Mouse (Mus musculus): Measurements from ENCODE around the gene Gm20388. TPM values are rescaled to one million over a fixed set of nuclear protein-coding genes. Genes with fewer than 3 reads are reported as not detected.
A peak's percentile ranks its signal among the peaks of the same experiment; 100 is the strongest.

Gm20388 gene
- total RNA-seq, 1 experiment = 27.0 TPM

DNA sequence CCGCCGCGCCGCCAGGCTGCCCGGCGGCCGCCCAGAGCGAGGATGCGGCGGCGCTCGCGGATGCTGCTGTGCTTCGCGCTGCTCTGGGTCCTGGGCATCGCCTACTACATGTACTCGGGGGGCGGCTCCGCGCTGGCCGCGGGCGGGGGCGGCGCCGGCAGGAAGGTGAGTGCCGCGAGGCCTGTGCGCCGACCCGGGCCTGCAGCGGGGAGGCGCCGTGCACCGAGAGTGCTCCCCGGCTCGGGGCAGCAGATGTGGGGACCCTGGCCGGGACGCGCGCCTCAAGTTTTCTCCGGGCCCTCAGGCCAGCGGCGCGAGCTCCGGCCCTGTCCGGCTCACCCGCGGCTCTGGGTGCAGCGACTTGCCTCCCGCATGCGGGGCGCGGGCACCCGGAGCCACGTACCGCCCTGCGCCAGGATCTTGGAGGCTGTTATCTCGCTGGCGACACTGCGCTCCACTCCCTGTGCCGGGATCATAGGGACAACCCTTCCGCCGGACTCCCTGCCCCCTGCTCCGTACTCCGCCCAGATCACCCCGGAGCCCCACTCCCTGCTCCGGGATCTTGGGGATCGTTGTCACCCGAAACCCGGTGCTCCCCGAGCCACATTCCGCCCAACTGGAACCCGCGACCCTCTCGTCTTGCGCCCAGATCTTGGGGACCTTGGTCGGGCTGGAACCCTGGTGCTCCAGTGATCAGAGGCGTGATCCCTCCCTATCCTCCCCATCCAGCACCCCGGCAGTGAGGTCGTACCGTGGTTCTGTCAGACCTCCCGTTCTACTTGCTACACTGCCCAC, 4321.0 kb downstream of the Gm20388 start:
- in situ Hi-C loops (cut with MboI; ENCODE audit: low sequenced_read_pairs in 2 of 2, unreplicated experiment in 2 of 2) = no loop called here
- H3K9me3 ChIP-seq (ENCODE audit: control insufficient read depth, insufficient read depth, low read depth, low read length) = no peaks in the 10 kb centered on the region
- H3K4me1 ChIP-seq (ENCODE audit: control insufficient read depth in 2 of 2, insufficient read depth in 2 of 2, low read length in 2 of 2, poor library complexity in 1 of 2) = peaks cover 8 to 22% of the 10 kb centered on the region in 2 experiments; a peak in 3 of 4 replicates
- H3K4me3 ChIP-seq (ENCODE audit: insufficient read depth in 1 of 2, low read depth in 1 of 2, low read length in 2 of 2, poor library complexity in 1 of 2, severe bottlenecking in 1 of 2) = peak overlapping the region; percentile 88 to 91
- H3K9ac ChIP-seq (ENCODE audit: insufficient read depth, low read depth, low read length, poor library complexity, severe bottlenecking) = peak overlapping the region; percentile 85
- H3K36me3 ChIP-seq (ENCODE audit: control insufficient read depth, insufficient read depth, low read length, poor library complexity, severe bottlenecking) = no peaks in the 10 kb centered on the region
- TF ChIP-seq HCFC1 (IDR thresholded peaks at IDR 0.05; ENCODE audit: borderline replicate concordance, insufficient read depth, low read length) = 0 out of 2 replicates have a peak, but pooled peaks have one; percentile 24
- TF ChIP-seq ZC3H11A (IDR thresholded peaks at IDR 0.05; ENCODE audit: borderline replicate concordance, low read depth, low read length) = no peak
- peak; percentile 40 for DNase-seq (ENCODE audit: low read depth, low spot score)
- no peak overlapping the region for H3K27ac ChIP-seq (ENCODE audit: insufficient read depth, low read depth, low read length, poor library complexity, severe bottlenecking)

DNA sequence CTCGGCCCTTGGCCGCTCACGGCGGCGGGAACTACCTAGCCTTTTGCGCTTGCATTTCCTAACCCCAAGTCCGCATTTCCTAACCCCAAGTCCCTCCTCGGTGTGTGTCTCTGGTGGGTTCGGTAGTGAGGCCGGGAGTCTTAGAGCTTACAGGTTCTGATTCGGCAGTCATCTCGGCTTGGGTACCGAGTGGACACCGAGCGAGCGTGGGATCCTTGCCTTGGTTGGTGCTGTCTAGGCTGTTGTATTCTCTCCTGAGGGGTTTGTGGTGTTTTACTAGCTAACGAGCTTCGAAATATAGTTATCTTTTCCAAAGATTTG, 4321.6 kb downstream of the Gm20388 start:
- H3K27ac ChIP-seq (ENCODE audit: insufficient read depth, low read depth, low read length, poor library complexity, severe bottlenecking) = no peak overlapping the region
- peak overlapping the region; percentile 85 for H3K9ac ChIP-seq (ENCODE audit: insufficient read depth, low read depth, low read length, poor library complexity, severe bottlenecking)
- no peaks in the 10 kb centered on the region for H3K9me3 ChIP-seq (ENCODE audit: control insufficient read depth, insufficient read depth, low read depth, low read length)
- H3K36me3 ChIP-seq (ENCODE audit: control insufficient read depth, insufficient read depth, low read length, poor library complexity, severe bottlenecking) = no peaks in the 10 kb centered on the region
- peaks cover 13 to 23% of the 10 kb centered on the region in 2 experiments for H3K4me1 ChIP-seq (ENCODE audit: control insufficient read depth in 2 of 2, insufficient read depth in 2 of 2, low read length in 2 of 2, poor library complexity in 1 of 2)
- H3K4me3 ChIP-seq (ENCODE audit: insufficient read depth in 1 of 2, low read depth in 1 of 2, low read length in 2 of 2, poor library complexity in 1 of 2, severe bottlenecking in 1 of 2) = peak overlapping the region; percentile 88 to 91
- in situ Hi-C loops (cut with MboI; ENCODE audit: low sequenced_read_pairs in 2 of 2, unreplicated experiment in 2 of 2) = no loop called here
- DNase-seq (ENCODE audit: low read depth, low spot score) = no peak
- TF ChIP-seq HCFC1 (IDR thresholded peaks at IDR 0.05; ENCODE audit: borderline replicate concordance, insufficient read depth, low read length) (no peak), CHD2 (IDR thresholded peaks at IDR 0.05; ENCODE audit: low read depth, low read length) (no peak), MAFK (IDR thresholded peaks at IDR 0.05; ENCODE audit: insufficient read depth, low read depth, low read length) (no peak), ZC3H11A (IDR thresholded peaks at IDR 0.05; ENCODE audit: borderline replicate concordance, low read depth, low read length) (no peak), ZNF384 (IDR thresholded peaks at IDR 0.05; ENCODE audit: low read depth, low read length) (no peak)

DNA sequence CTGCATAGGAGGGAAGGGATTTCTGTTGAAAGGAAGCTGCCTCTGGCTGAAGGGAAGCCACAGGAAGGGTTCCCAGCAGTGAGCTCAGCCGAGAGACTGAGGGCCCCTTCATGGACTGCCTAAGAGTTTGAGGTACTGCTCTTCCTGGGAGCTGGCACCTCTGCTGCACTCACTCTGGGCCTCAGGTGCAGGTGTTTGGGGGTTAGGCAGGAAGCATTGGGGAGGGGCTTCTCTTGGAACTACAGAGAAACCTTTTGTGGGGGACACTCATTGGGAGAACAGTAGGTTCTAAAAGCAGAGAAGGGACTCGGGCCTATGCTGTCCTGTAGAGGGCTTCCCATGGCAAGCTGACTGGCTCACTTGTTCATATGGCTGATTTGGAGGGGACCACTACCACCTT, 4323.9 kb downstream of the Gm20388 start:
- no peaks in the 10 kb centered on the region for H3K36me3 ChIP-seq (ENCODE audit: control insufficient read depth, insufficient read depth, low read length, poor library complexity, severe bottlenecking)
- H3K4me1 ChIP-seq (ENCODE audit: control insufficient read depth in 2 of 2, insufficient read depth in 2 of 2, low read length in 2 of 2, poor library complexity in 1 of 2) = peaks cover 16 to 30% of the 10 kb centered on the region in 2 experiments
- no peak overlapping the region for H3K4me3 ChIP-seq (ENCODE audit: insufficient read depth in 1 of 2, low read depth in 1 of 2, low read length in 2 of 2, poor library complexity in 1 of 2, severe bottlenecking in 1 of 2)
- no peak for TF ChIP-seq HCFC1 (IDR thresholded peaks at IDR 0.05; ENCODE audit: borderline replicate concordance, insufficient read depth, low read length)
- H3K9me3 ChIP-seq (ENCODE audit: control insufficient read depth, insufficient read depth, low read depth, low read length) = no peaks in the 10 kb centered on the region
- in situ Hi-C loops (cut with MboI; ENCODE audit: low sequenced_read_pairs in 2 of 2, unreplicated experiment in 2 of 2) = no loop called here
- H3K9ac ChIP-seq (ENCODE audit: insufficient read depth, low read depth, low read length, poor library complexity, severe bottlenecking) = no peak overlapping the region
- H3K27ac ChIP-seq (ENCODE audit: insufficient read depth, low read depth, low read length, poor library complexity, severe bottlenecking) = no peak overlapping the region
- DNase-seq (ENCODE audit: low read depth, low spot score) = no peak

DNA sequence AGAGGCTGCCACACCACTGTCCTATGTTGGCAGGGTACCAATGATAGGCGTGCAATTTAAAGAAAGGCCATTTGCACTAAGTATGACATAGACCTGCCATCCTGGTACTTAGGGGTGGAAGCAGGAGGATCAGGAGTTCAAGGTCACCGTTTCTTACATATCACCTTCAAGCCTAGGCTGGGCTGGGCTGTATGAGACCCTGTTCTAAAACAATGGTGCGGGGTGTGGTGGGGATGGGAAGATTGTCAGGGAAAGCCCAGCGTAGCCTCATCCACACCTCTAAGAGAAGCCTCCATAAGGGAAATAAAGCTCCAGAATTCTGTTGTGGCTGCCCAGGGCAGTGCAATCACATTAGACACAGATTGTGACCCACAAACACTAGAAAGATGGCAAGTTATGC, 4324.9 kb downstream of the Gm20388 start:
- Histone ChIP-seq H3K4me3 (ENCODE audit: insufficient read depth in 1 of 2, low read depth in 1 of 2, low read length in 2 of 2, poor library complexity in 1 of 2, severe bottlenecking in 1 of 2) (no peak overlapping the region), H3K36me3 (ENCODE audit: control insufficient read depth, insufficient read depth, low read length, poor library complexity, severe bottlenecking) (no peaks in the 10 kb centered on the region), H3K9me3 (ENCODE audit: control insufficient read depth, insufficient read depth, low read depth, low read length) (no peaks in the 10 kb centered on the region), H3K4me1 (ENCODE audit: control insufficient read depth in 2 of 2, insufficient read depth in 2 of 2, low read length in 2 of 2, poor library complexity in 1 of 2) (peaks cover 16 to 28% of the 10 kb centered on the region in 2 experiments), H3K9ac (ENCODE audit: insufficient read depth, low read depth, low read length, poor library complexity, severe bottlenecking) (peak overlapping the region; percentile 17; the same call in 1 of the 2 replicates), H3K27ac (ENCODE audit: insufficient read depth, low read depth, low read length, poor library complexity, severe bottlenecking) (0 out of 2 replicates have a peak overlapping the region, but pooled peaks have one; percentile 27)
- TF ChIP-seq CHD2 (IDR thresholded peaks at IDR 0.05; ENCODE audit: low read depth, low read length) = no peak
- no peak for TF ChIP-seq ZC3H11A (IDR thresholded peaks at IDR 0.05; ENCODE audit: borderline replicate concordance, low read depth, low read length)
- peak; percentile 51 for DNase-seq (ENCODE audit: low read depth, low spot score)
- in situ Hi-C loops (cut with MboI; ENCODE audit: low sequenced_read_pairs in 2 of 2, unreplicated experiment in 2 of 2) = no loop called here

DNA sequence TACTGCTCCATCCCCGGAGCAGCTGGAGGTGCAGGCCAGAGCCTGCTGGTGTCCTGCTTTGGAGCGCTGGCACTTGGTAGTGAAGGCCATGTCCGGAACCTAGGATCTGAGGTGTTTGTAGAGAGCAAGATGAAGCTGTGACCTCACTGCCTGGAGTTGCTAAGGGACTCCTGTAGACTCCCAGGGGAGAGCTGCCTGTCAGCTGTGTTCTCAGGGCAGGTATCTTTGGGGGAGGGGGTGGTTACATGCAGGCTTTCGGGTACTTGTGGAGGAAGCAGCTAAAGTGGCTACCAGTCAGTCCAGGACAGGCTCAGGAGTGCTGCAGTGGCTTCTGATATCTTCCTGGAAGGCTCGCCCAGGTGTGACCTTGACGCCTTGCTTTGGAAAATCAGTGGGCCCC, 4328.7 kb downstream of the Gm20388 start:
- Histone ChIP-seq H3K27ac (ENCODE audit: insufficient read depth, low read depth, low read length, poor library complexity, severe bottlenecking) (no peak overlapping the region), H3K36me3 (ENCODE audit: control insufficient read depth, insufficient read depth, low read length, poor library complexity, severe bottlenecking) (no peaks in the 10 kb centered on the region), H3K9me3 (ENCODE audit: control insufficient read depth, insufficient read depth, low read depth, low read length) (no peaks in the 10 kb centered on the region), H3K9ac (ENCODE audit: insufficient read depth, low read depth, low read length, poor library complexity, severe bottlenecking) (no peak overlapping the region), H3K4me3 (ENCODE audit: insufficient read depth in 1 of 2, low read depth in 1 of 2, low read length in 2 of 2, poor library complexity in 1 of 2, severe bottlenecking in 1 of 2) (no peak overlapping the region), H3K4me1 (ENCODE audit: control insufficient read depth in 2 of 2, insufficient read depth in 2 of 2, low read length in 2 of 2, poor library complexity in 1 of 2) (peaks cover 14 to 25% of the 10 kb centered on the region in 2 experiments)
- in situ Hi-C loops (cut with MboI; ENCODE audit: low sequenced_read_pairs in 2 of 2, unreplicated experiment in 2 of 2) = no loop called here
- no peak for TF ChIP-seq CHD2 (IDR thresholded peaks at IDR 0.05; ENCODE audit: low read depth, low read length)
- TF ChIP-seq MAFK (IDR thresholded peaks at IDR 0.05; ENCODE audit: insufficient read depth, low read depth, low read length) = no peak
- TF ChIP-seq HCFC1 (IDR thresholded peaks at IDR 0.05; ENCODE audit: borderline replicate concordance, insufficient read depth, low read length) = no peak
- no peak for TF ChIP-seq ZC3H11A (IDR thresholded peaks at IDR 0.05; ENCODE audit: borderline replicate concordance, low read depth, low read length)
- TF ChIP-seq ZNF384 (IDR thresholded peaks at IDR 0.05; ENCODE audit: low read depth, low read length) = no peak
- no peak for DNase-seq (ENCODE audit: low read depth, low spot score)
